8 mouse cellular contexts compared by ENCODE assay signal in the genomic region with DNA sequence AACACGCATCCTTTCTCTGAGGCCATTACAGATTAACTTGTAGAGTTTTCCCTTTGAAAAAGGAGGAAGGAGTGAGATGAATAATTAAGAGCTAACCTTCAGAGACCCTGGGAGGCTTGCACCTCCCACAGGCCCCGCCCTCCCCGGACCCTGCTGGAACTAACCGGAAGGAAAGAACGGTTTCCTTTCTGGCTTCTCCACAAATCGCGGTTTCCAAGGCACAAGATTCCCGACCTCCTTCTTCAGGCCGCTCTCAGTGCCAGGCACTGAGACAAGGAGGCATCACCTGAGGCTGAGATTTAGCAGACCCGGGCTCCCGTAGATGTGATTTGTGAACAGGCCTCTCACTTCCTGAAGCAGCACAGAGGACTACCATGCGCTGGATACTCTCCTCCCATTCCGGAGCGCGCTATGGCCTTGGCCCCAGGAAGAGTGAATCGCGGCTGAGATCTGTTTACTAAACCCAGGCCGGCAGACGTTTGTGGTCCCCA.
A peak's percentile ranks its signal among the peaks of the same experiment; 100 is the strongest.
DNase-seq lines count a peak whose midpoint lies in the region; ATAC-seq and TF ChIP-seq lines count a peak whose summit lies in the region.

No protein-coding gene starts in this region.

- TF ChIP-seq POLR2A in bone marrow, adult 2 months (IDR thresholded peaks at IDR 0.05; ENCODE audit: borderline replicate concordance, control insufficient read depth, low read depth, low read length): no peak

- peak overlapping the region; percentile 41 for H3K4me3 ChIP-seq in bone marrow, adult 2 months (replicated peaks; ENCODE audit: control insufficient read depth, low read depth, low read length)
- peak overlapping the region; percentile 59 for H3K4me3 ChIP-seq in heart, embryonic 13.5 days
- H3K4me3 ChIP-seq in kidney, embryonic 16.5 days (ENCODE audit: low read length): peak overlapping the region; percentile 54

- H3K36me3 ChIP-seq in heart, embryonic 13.5 days: no peaks in the 10 kb centered on the region
- H3K36me3 ChIP-seq in kidney, embryonic 16.5 days (ENCODE audit: insufficient read depth, low read length): no peaks in the 10 kb centered on the region

- H3K9ac ChIP-seq in heart, embryonic 13.5 days: peak overlapping the region; percentile 87
- H3K9ac ChIP-seq in kidney, embryonic 16.5 days (replicated peaks; ENCODE audit: low read length): peak overlapping the region; percentile 74

- no peak overlapping the region for H3K27ac ChIP-seq in bone marrow, adult 2 months (ENCODE audit: control insufficient read depth, insufficient read depth, low read depth, low read length, poor library complexity)
- peak overlapping the region; percentile 90 for H3K27ac ChIP-seq in heart, embryonic 13.5 days (replicated peaks)
- H3K27ac ChIP-seq in kidney, embryonic 16.5 days (ENCODE audit: low read length): peak overlapping the region; percentile 93

- TF ChIP-seq CTCF in bone marrow, adult 2 months (IDR thresholded peaks at IDR 0.05; ENCODE audit: control insufficient read depth, insufficient read depth, low read length): no peak

- peak overlapping the region; percentile 75 for H3K4me2 ChIP-seq in heart, embryonic 13.5 days
- peak overlapping the region; percentile 69 for H3K4me2 ChIP-seq in kidney, embryonic 16.5 days (replicated peaks; ENCODE audit: low read depth, low read length)

- WGBS in bone marrow, adult 2 months: 4% methylated on average over 19 of the region's 19 CpGs
- WGBS in heart, embryonic 13.5 days: under 1% methylated on average over 19 of the region's 19 CpGs
- WGBS in kidney, embryonic 16.5 days: 2% methylated on average over 19 of the region's 19 CpGs

- no peaks in the 10 kb centered on the region for H3K4me1 ChIP-seq in bone marrow, adult 2 months (ENCODE audit: control insufficient read depth, insufficient read depth, low read length)
- H3K4me1 ChIP-seq in heart, embryonic 13.5 days: peaks cover 52% of the 10 kb centered on the region
- peaks cover 68% of the 10 kb centered on the region for H3K4me1 ChIP-seq in kidney, embryonic 16.5 days (ENCODE audit: insufficient read depth, low read length)

- no peaks in the 10 kb centered on the region for H3K9me3 ChIP-seq in heart, embryonic 13.5 days
- H3K9me3 ChIP-seq in kidney, embryonic 16.5 days (ENCODE audit: low read length): no peaks in the 10 kb centered on the region

- no peaks in the 10 kb centered on the region for H3K27me3 ChIP-seq in heart, embryonic 13.5 days (replicated peaks)
- H3K27me3 ChIP-seq in kidney, embryonic 16.5 days (ENCODE audit: insufficient read depth, low read length): no peaks in the 10 kb centered on the region

- no peak for ATAC-seq in heart, embryonic 13.5 days (ENCODE audit: extremely low read depth, insufficient number of reproducible peaks, low FRiP score, low TSS enrichment)
- peak; percentile 25; the same call in 1 of the 2 replicates for ATAC-seq in kidney, embryonic 16.5 days (ENCODE audit: low FRiP score, low TSS enrichment)
- ATAC-seq in erythroid progenitor cell, adult 5-6 weeks (replicated peaks; ENCODE audit: low FRiP score, poor library complexity, severe bottlenecking): no peak

- peak; percentile 91 for DNase-seq in ES-CJ7 (ENCODE audit: low read depth, low spot score)
- peak; percentile 67 to 71 for DNase-seq in lung, postnatal 4 days
- no peak for DNase-seq in cerebellum, adult 9-10 months
- no peak for DNase-seq in spleen, postnatal 36 days (ENCODE audit: low spot score in 2 of 2)

Comparison
In these comparisons a context has a peak if more than half of its experiments do, and no peak if none do; other contexts are left out.
1. DNase-seq: peak in ES-CJ7 (single experiment) and lung, postnatal 4 days (2 of 2); none in cerebellum, adult 9-10 months (single experiment) and spleen, postnatal 36 days (0 of 2).
2. Peak in every context shown above with its lines, with median percentiles within 50 percentile points of each other: H3K4me3 ChIP-seq.